15 mouse cellular contexts compared by ENCODE assay signal in genomic region chr15:101065069-101065468, GRCm38 (mm10). TPM values are rescaled to one million over a fixed set of nuclear protein-coding genes. Genes with fewer than 3 reads are reported as not detected.
DNase-seq lines count a peak whose midpoint lies in the region; ATAC-seq and TF ChIP-seq lines count a peak whose summit lies in the region.
"Had no signal": no experiment of that assay in that cellular context is flagged by ENCODE, and none has a peak within 500 bp of the region (broad histone marks: within the 10 kb centered on the region; RNA-seq: fewer than 3 reads in every experiment).

No protein-coding gene starts in this region.

- intact Hi-C loops in left cerebral cortex, postnatal 36 days (cut with DNase I), result no loop called here

- H3K9ac ChIP-seq in kidney, postnatal 0 days (ENCODE audit: low read depth, low read length), result 0 out of 2 replicates have a peak overlapping the region, but pooled peaks have one; percentile 13
- no peak overlapping the region for H3K9ac ChIP-seq in kidney, embryonic 16.5 days (replicated peaks; ENCODE audit: low read length)
- H3K9ac ChIP-seq in limb, embryonic 11.5 days (ENCODE audit: low read length), result no peak overlapping the region; the same call in 1 of the 2 replicates

- H3K36me3 ChIP-seq in kidney, postnatal 0 days (ENCODE audit: insufficient read depth, low read length), result no peaks in the 10 kb centered on the region
- H3K36me3 ChIP-seq in kidney, embryonic 16.5 days (ENCODE audit: insufficient read depth, low read length), result no peaks in the 10 kb centered on the region
- H3K36me3 ChIP-seq in limb, embryonic 11.5 days (ENCODE audit: control insufficient read depth, insufficient read depth, low read length), result no peaks in the 10 kb centered on the region

- no peak overlapping the region for H3K4me2 ChIP-seq in kidney, postnatal 0 days (ENCODE audit: low read length)
- no peak overlapping the region for H3K4me2 ChIP-seq in kidney, embryonic 16.5 days (replicated peaks; ENCODE audit: low read depth, low read length)
- H3K4me2 ChIP-seq in limb, embryonic 11.5 days (ENCODE audit: low read depth, severe bottlenecking), result no peak overlapping the region

- H3K4me3 ChIP-seq in kidney, postnatal 0 days (replicated peaks; ENCODE audit: low read depth, low read length), result no peak overlapping the region
- H3K4me3 ChIP-seq in kidney, embryonic 16.5 days (ENCODE audit: low read length), result no peak overlapping the region
- H3K4me3 ChIP-seq in limb, embryonic 11.5 days (ENCODE audit: low read depth, low read length), result no peak overlapping the region

- H3K27ac ChIP-seq in kidney, postnatal 0 days, result no peak overlapping the region
- no peak overlapping the region for H3K27ac ChIP-seq in kidney, embryonic 16.5 days (ENCODE audit: low read length)
- peak overlapping the region; percentile 39; the same call in 1 of the 2 replicates for H3K27ac ChIP-seq in limb, embryonic 11.5 days (replicated peaks; ENCODE audit: low read depth, low read length)

- no peak for ATAC-seq in kidney, postnatal 0 days (replicated peaks; ENCODE audit: low FRiP score, low read depth)
- no peak for ATAC-seq in kidney, embryonic 16.5 days (ENCODE audit: low FRiP score, low TSS enrichment)
- no peak for ATAC-seq in limb, embryonic 11.5 days (ENCODE audit: insufficient number of reproducible peaks, low FRiP score, low TSS enrichment, low read depth)

- TF ChIP-seq CTCF in kidney, postnatal 0 days (IDR thresholded peaks at IDR 0.05; ENCODE audit: low read depth), result no peak

- peaks cover 48% of the 10 kb centered on the region for H3K4me1 ChIP-seq in kidney, postnatal 0 days (replicated peaks; ENCODE audit: insufficient read depth, low read length)
- H3K4me1 ChIP-seq in kidney, embryonic 16.5 days (ENCODE audit: insufficient read depth, low read length), result peaks cover 58% of the 10 kb centered on the region
- H3K4me1 ChIP-seq in limb, embryonic 11.5 days (ENCODE audit: control insufficient read depth, insufficient read depth, low read length), result peaks cover 55% of the 10 kb centered on the region

- H3K9me3 ChIP-seq in kidney, postnatal 0 days (replicated peaks; ENCODE audit: low read length), result no peaks in the 10 kb centered on the region
- H3K9me3 ChIP-seq in kidney, embryonic 16.5 days (ENCODE audit: low read length), result no peaks in the 10 kb centered on the region
- no peaks in the 10 kb centered on the region for H3K9me3 ChIP-seq in limb, embryonic 11.5 days (ENCODE audit: control insufficient read depth, low read length)

- H3K27me3 ChIP-seq in kidney, postnatal 0 days (ENCODE audit: insufficient read depth, low read length), result no peaks in the 10 kb centered on the region
- no peaks in the 10 kb centered on the region for H3K27me3 ChIP-seq in kidney, embryonic 16.5 days (ENCODE audit: insufficient read depth, low read length)
- H3K27me3 ChIP-seq in limb, embryonic 11.5 days (ENCODE audit: control insufficient read depth, insufficient read depth, low read length), result no peaks in the 10 kb centered on the region

- peak; percentile 60 for DNase-seq in embryo, embryonic 10 days (ENCODE audit: low spot score)
- no peak for DNase-seq in embryo, embryonic 9.5 days (ENCODE audit: extremely low spot score)
- DNase-seq in kidney, postnatal 0 days (ENCODE audit: low spot score), result no peak
- peak; percentile 48 to 60 for DNase-seq in heart, adult 9 months (ENCODE audit: low spot score in 2 of 2)
- no peak for DNase-seq in limb, embryonic 11.5 days (ENCODE audit: low spot score)
- no peak for DNase-seq in spleen, postnatal 4 days (ENCODE audit: low spot score in 2 of 2)
- DNase-seq in left cerebral cortex, postnatal 36 days (ENCODE audit: low spot score in 2 of 2), result no peak
- DNase-seq: thymus, adult 18-20 months had no signal

- WGBS in kidney, postnatal 0 days, result 31% methylated on average over 6 of the region's 6 CpGs
- 20% methylated on average over 6 of the region's 6 CpGs for WGBS in kidney, embryonic 16.5 days
- WGBS in limb, embryonic 11.5 days, result 16% methylated on average over 6 of the region's 6 CpGs

RNA-seq across cellular contexts. Expression of gene Fignl2, which starts 13.3 kb away (rescaled TPM):
- 0.38 and 0.47 TPM in 2 replicates for polyA plus RNA-seq in kidney, postnatal 0 days (2015; fragmentation: Nextera tagmentation; extraction: Ambion mirVana)
- 0.26 and 0.35 TPM in 2 replicates for polyA plus RNA-seq in kidney, embryonic 16.5 days (2015; fragmentation: Nextera tagmentation; extraction: Ambion mirVana)
- 1.3 and 1.5 TPM in 2 replicates for polyA plus RNA-seq in limb, embryonic 11.5 days (2014; fragmentation: Nextera tagmentation; extraction: Ambion mirVana)
- total RNA-seq in left cerebral cortex, postnatal 36 days (2021), result 1 to 10 TPM; 1.5 TPM
- total RNA-seq: CH12.LX had no signal

RNA-seq across cellular contexts. Expression of gene Gm47841, which starts 17.9 kb away (rescaled TPM):
- not detected in 2 replicates for polyA plus RNA-seq in kidney, postnatal 0 days (2015; fragmentation: Nextera tagmentation; extraction: Ambion mirVana)
- polyA plus RNA-seq in kidney, embryonic 16.5 days (2015; fragmentation: Nextera tagmentation; extraction: Ambion mirVana), result not detected in 2 replicates
- polyA plus RNA-seq in limb, embryonic 11.5 days (2014; fragmentation: Nextera tagmentation; extraction: Ambion mirVana), result not detected in 2 replicates
- total RNA-seq in left cerebral cortex, postnatal 36 days (2021), result not detected
- total RNA-seq: CH12.LX; layer of hippocampus, postnatal 10 days; liver, adult 2 months; megakaryocyte, adult 5-6 weeks; neutrophil, adult 5-6 weeks had no signal
- polyA plus RNA-seq: brain, embryonic 14.5 days; liver, adult 2 months had no signal

RNA-seq across cellular contexts. Expression of gene Ankrd33, which starts 50.5 kb away (rescaled TPM):
- polyA plus RNA-seq in kidney, postnatal 0 days (2015; fragmentation: Nextera tagmentation; extraction: Ambion mirVana), result not detected in 2 replicates
- polyA plus RNA-seq in kidney, embryonic 16.5 days (2015; fragmentation: Nextera tagmentation; extraction: Ambion mirVana), result not detected in 2 replicates
- polyA plus RNA-seq in limb, embryonic 11.5 days (2014; fragmentation: Nextera tagmentation; extraction: Ambion mirVana), result not detected in 2 replicates
- under 1 TPM in 1 of 2 experiments, not detected in 1; 0.27 TPM for total RNA-seq in left cerebral cortex, postnatal 36 days (2021)
- total RNA-seq: CH12.LX; layer of hippocampus, postnatal 10 days; liver, adult 2 months; megakaryocyte, adult 5-6 weeks; neutrophil, adult 5-6 weeks had no signal
- polyA plus RNA-seq: brain, embryonic 14.5 days; liver, adult 2 months had no signal

Comparison
In these comparisons a context has a peak if more than half of its experiments do, and no peak if none do; other contexts are left out.
1. DNase-seq: peak in embryo, embryonic 10 days (single experiment) and heart, adult 9 months (2 of 2); none in embryo, embryonic 9.5 days (single experiment), kidney, postnatal 0 days (single experiment), limb, embryonic 11.5 days (single experiment), spleen, postnatal 4 days (0 of 2) and left cerebral cortex, postnatal 36 days (0 of 2).